Mouse (Mus musculus): Measurements from ENCODE around the gene Ccnj.

Ccnj gene

GRCm38 (mm10) chr19:40841593-40841992, 10.5 kb downstream of the Ccnj start:
- no peak for DNase-seq (ENCODE audit: extremely low read depth, low read depth)

- DNase-seq (ENCODE audit: extremely low read depth, low read depth): no peak
Measured at GRCm38 (mm10) chr19:40844731-40845130, 13.7 kb downstream of the Ccnj start.

GRCm38 (mm10) chr19:40849391-40849790, 18.3 kb downstream of the Ccnj start:
- DNase-seq (ENCODE audit: extremely low read depth, low read depth): no peak

- DNase-seq (ENCODE audit: extremely low read depth, low read depth): no peak
Measured at GRCm38 (mm10) chr19:40859555-40859954, 28.5 kb downstream of the Ccnj start.

GRCm38 (mm10) chr19:40868284-40868683, 37.2 kb downstream of the Ccnj start:
- no peak for DNase-seq (ENCODE audit: extremely low read depth, low read depth)

GRCm38 (mm10) chr19:40869425-40870105, 38.5 kb downstream of the Ccnj start:
- no peak for DNase-seq (ENCODE audit: extremely low read depth, low read depth)

GRCm38 (mm10) chr19:40872955-40873665, 42.0 kb downstream of the Ccnj start:
- DNase-seq (ENCODE audit: extremely low read depth, low read depth): no peak

GRCm38 (mm10) chr19:40881700-40882099, 50.6 kb downstream of the Ccnj start:
- no peak for DNase-seq (ENCODE audit: extremely low read depth, low read depth)

- no peak for DNase-seq (ENCODE audit: extremely low read depth, low read depth)
Measured at GRCm38 (mm10) chr19:40888887-40889286, 57.8 kb downstream of the Ccnj start.

GRCm38 (mm10) chr19:40894071-40894506, 63.0 kb downstream of the Ccnj start:
- DNase-seq (ENCODE audit: extremely low read depth, low read depth): no peak

GRCm38 (mm10) chr19:40894519-40895392, 63.7 kb downstream of the Ccnj start, which contains the start of gene Zfp518a:
TSS of gene Zfp518a (plus strand) at chr19:40894705.
- DNase-seq (ENCODE audit: extremely low read depth, low read depth): peak; percentile 52

- DNase-seq (ENCODE audit: extremely low read depth, low read depth): peak; percentile 15
Measured at GRCm38 (mm10) chr19:40895393-40895703, 64.3 kb downstream of the Ccnj start.
